Mouse (Mus musculus) heart, postnatal 0 days (tissue): ENCODE measurements around the gene 1700025C18Rik. TPM values are rescaled to one million over a fixed set of nuclear protein-coding genes. Genes with fewer than 3 reads are reported as not detected.

ENCODE experiments used
- ATAC-seq: fragments of 200-750 bp; cut with Nextera tagmentation; 2 replicates; pipeline ENCODE4 v1.8.0; 2017; ENCODE audit warnings: low read depth, moderate number of reproducible peaks, moderate library complexity; ENCODE audit not compliant: insufficient read depth
- DNase-seq: peaks from one replicate; pipeline ENCODE4 v3.0.0-alpha.2; 2016; ENCODE audit warnings: low spot score
- H3K27ac ChIP-seq: fragments of 300-500 bp; sonication (generic); 2 replicates; pipeline ENCODE4 v1.5.1; 2014; ENCODE audit warnings: low read depth, mild to moderate bottlenecking
- H3K27me3 ChIP-seq: fragments of 300-500 bp; sonication (generic); 2 replicates; pipeline ENCODE4 v1.6.1; 2014; ENCODE audit warnings: low read length, mixed read lengths; ENCODE audit not compliant: control insufficient read depth, insufficient read depth
- H3K36me3 ChIP-seq: fragments of 300-500 bp; sonication (generic); replicated peaks from 2 replicates; pipeline ENCODE4 v1.6.1; 2014; ENCODE audit warnings: low read length, mixed read lengths; ENCODE audit not compliant: control insufficient read depth, insufficient read depth
- H3K4me1 ChIP-seq: fragments of 300-500 bp; sonication (generic); 2 replicates; pipeline ENCODE4 v1.6.1; 2014; ENCODE audit warnings: antibody characterized with exemption; ENCODE audit not compliant: control insufficient read depth, insufficient read depth
- H3K4me2 ChIP-seq: fragments of 300-500 bp; sonication (generic); 2 replicates; pipeline ENCODE4 v1.6.1; 2014; ENCODE audit warnings: low read depth, mild to moderate bottlenecking, low read length, moderate library complexity
- H3K4me3 ChIP-seq: fragments of 300-500 bp; sonication (generic); 2 replicates; pipeline ENCODE4 v1.5.1; 2014; ENCODE audit warnings: low read depth, low read length
- H3K9ac ChIP-seq: fragments of 300-500 bp; sonication (generic); replicated peaks from 2 replicates; pipeline ENCODE4 v1.6.1; 2014; ENCODE audit warnings: low read depth, low read length, mixed read lengths
- H3K9me3 ChIP-seq: fragments of 300-500 bp; sonication (generic); replicated peaks from 2 replicates; pipeline ENCODE4 v1.6.1; 2016; ENCODE audit warnings: low read length; ENCODE audit not compliant: control insufficient read depth
- CTCF ChIP-seq: IDR thresholded peaks from 2 replicates; pipeline ENCODE4 v1.5.1; 2016; ENCODE audit warnings: antibody characterized with exemption, control low read depth, low read depth
- EP300 ChIP-seq: IDR thresholded peaks from 2 replicates; pipeline ENCODE4 v1.6.1; 2016; ENCODE audit warnings: antibody characterized with exemption, low read depth
- WGBS: fragments of 180-500 bp; shearing (Covaris S2); extraction: QIAGEN DNeasy Blood & Tissue Kit; methylation state at CpG from one replicate; pipeline ENCODE4 v1.1.7; 2014; 5-methylcytosine and 5-hydroxymethylcytosine counted together
- polyA plus RNA-seq: library from polyadenylated mRNA; unstranded; fragments of >200 nt; fragmentation: Nextera tagmentation; extraction: Ambion mirVana; gene quantifications from 2 replicates; pipeline ENCODE4 v1.2.1, GENCODE M21; 2015
- total RNA-seq: library from RNA; depleted of rRNA; stranded (reverse); fragments of >200 nt; gene quantifications from 2 replicates; pipeline ENCODE4 v1.2.3, GENCODE M21; 2014; ENCODE audit warnings: low replicate concordance

Gene 1700025C18Rik
- total and polyA plus RNA-seq, 2 experiments from 2014 or later: not detected

GRCm38 (mm10) chr2:165091433-165091965 is 949 bp upstream of the 1700025C18Rik start:
- H3K27ac ChIP-seq: no peak overlapping the region
- no peak overlapping the region for H3K4me2 ChIP-seq
- H3K4me1 ChIP-seq: no peaks in the 10 kb centered on the region
- no peak overlapping the region for H3K4me3 ChIP-seq
- ATAC-seq (no peak), DNase-seq (no peak)
- H3K9me3 ChIP-seq: no peaks in the 10 kb centered on the region
- no peaks in the 10 kb centered on the region for H3K36me3 ChIP-seq
- WGBS: 71% methylated on average over 8 of the region's 8 CpGs
- H3K9ac ChIP-seq: no peak overlapping the region
- peaks cover 33% of the 10 kb centered on the region for H3K27me3 ChIP-seq
- TF ChIP-seq EP300: no peak

- Histone ChIP-seq H3K4me2 (no peak overlapping the region), H3K4me3 (no peak overlapping the region), H3K9ac (no peak overlapping the region), H3K27me3 (peaks cover 19% of the 10 kb centered on the region), H3K4me1 (no peaks in the 10 kb centered on the region), H3K36me3 (no peaks in the 10 kb centered on the region), H3K9me3 (no peaks in the 10 kb centered on the region), H3K27ac (no peak overlapping the region)
- DNase-seq (no peak), ATAC-seq (no peak)
- TF ChIP-seq EP300: no peak
- no peak for TF ChIP-seq CTCF
- 17% methylated on average over 14 of the region's 14 CpGs for WGBS
These were observed 1.1 kb downstream of the 1700025C18Rik start for GRCm38 (mm10) chr2:165089470-165089869.

GRCm38 (mm10) chr2:165086634-165087033 is 3.9 kb downstream of the 1700025C18Rik start:
- no peaks in the 10 kb centered on the region for H3K36me3 ChIP-seq
- H3K27ac ChIP-seq: no peak overlapping the region
- ATAC-seq: no peak
- H3K4me2 ChIP-seq: no peak overlapping the region
- peaks cover 10% of the 10 kb centered on the region; the same call in 1 of the 2 replicates for H3K27me3 ChIP-seq
- DNase-seq: no peak
- H3K4me1 ChIP-seq: no peaks in the 10 kb centered on the region
- WGBS: 84% methylated on average over 4 of the region's 4 CpGs
- H3K9ac ChIP-seq: no peak overlapping the region
- TF ChIP-seq EP300 (no peak), CTCF (no peak)
- no peaks in the 10 kb centered on the region for H3K9me3 ChIP-seq
- H3K4me3 ChIP-seq: no peak overlapping the region

- Histone ChIP-seq H3K27ac (no peak overlapping the region), H3K4me3 (no peak overlapping the region), H3K27me3 (peaks cover 56% of the 10 kb centered on the region), H3K36me3 (no peaks in the 10 kb centered on the region), H3K9me3 (no peaks in the 10 kb centered on the region), H3K4me1 (no peaks in the 10 kb centered on the region), H3K9ac (no peak overlapping the region), H3K4me2 (no peak overlapping the region)
- ATAC-seq: no peak
- DNase-seq: no peak
- WGBS: 10% methylated on average over 7 of the region's 7 CpGs
- TF ChIP-seq EP300 (no peak), CTCF (no peak)
These were observed 9.3 kb downstream of the 1700025C18Rik start for GRCm38 (mm10) chr2:165081257-165081656.

GRCm38 (mm10) chr2:165080657-165081056 is 9.9 kb downstream of the 1700025C18Rik start:
- Histone ChIP-seq H3K4me1 (no peaks in the 10 kb centered on the region), H3K9me3 (no peaks in the 10 kb centered on the region), H3K9ac (no peak overlapping the region), H3K27ac (no peak overlapping the region), H3K4me2 (no peak overlapping the region), H3K36me3 (no peaks in the 10 kb centered on the region), H3K27me3 (peaks cover 59% of the 10 kb centered on the region), H3K4me3 (no peak overlapping the region)
- ATAC-seq (no peak), DNase-seq (no peak)
- TF ChIP-seq EP300: no peak
- 15% methylated on average over 9 of the region's 9 CpGs for WGBS

GRCm38 (mm10) chr2:165078605-165079004 is 11.9 kb downstream of the 1700025C18Rik start:
- no peaks in the 10 kb centered on the region for H3K9me3 ChIP-seq
- no peak for DNase-seq
- no peak overlapping the region for H3K9ac ChIP-seq

More at GRCm38 (mm10) chr2:165078605-165079004, 11.9 kb downstream of the 1700025C18Rik start:
- 21% methylated on average over 10 of the region's 10 CpGs for WGBS
- Histone ChIP-seq H3K27ac (no peak overlapping the region), H3K4me3 (no peak overlapping the region), H3K4me1 (no peaks in the 10 kb centered on the region), H3K36me3 (no peaks in the 10 kb centered on the region), H3K4me2 (no peak overlapping the region), H3K27me3 (peaks cover 66% of the 10 kb centered on the region)
- no peak for ATAC-seq
- TF ChIP-seq EP300 (no peak), CTCF (peak; percentile 32)
